Mouse (Mus musculus) heart, embryonic 16.5 days (tissue): ENCODE measurements around the gene Mob2. TPM values are rescaled to one million over a fixed set of nuclear protein-coding genes. Genes with fewer than 3 reads are reported as not detected.

Experiments used
- ATAC-seq: fragments of 200-750 bp; cut with Nextera tagmentation; replicated peaks from 2 replicates; pipeline ENCODE4 v1.8.0; 2017; ENCODE audit warnings: moderate number of reproducible peaks; ENCODE audit not compliant: insufficient read depth, low FRiP score; ENCODE audit errors: extremely low read depth
- H3K27ac ChIP-seq: fragments of 300-500 bp; sonication (generic); 2 replicates; pipeline ENCODE4 v1.5.1; 2014; ENCODE audit warnings: mild to moderate bottlenecking, low read length, control low read depth, moderate library complexity
- H3K27me3 ChIP-seq: fragments of 300-500 bp; sonication (generic); 2 replicates; pipeline ENCODE4 v1.6.1; 2014; ENCODE audit warnings: low read length, mixed read lengths; ENCODE audit not compliant: control insufficient read depth, insufficient read depth
- H3K36me3 ChIP-seq: fragments of 300-500 bp; sonication (generic); 2 replicates; pipeline ENCODE4 v1.6.1; 2014; ENCODE audit not compliant: control insufficient read depth, insufficient read depth
- H3K4me1 ChIP-seq: fragments of 300-500 bp; sonication (generic); 2 replicates; pipeline ENCODE4 v1.6.1; 2014; ENCODE audit warnings: low read length, mixed read lengths; ENCODE audit not compliant: control insufficient read depth, insufficient read depth
- H3K4me2 ChIP-seq: fragments of 300-500 bp; sonication (generic); 2 replicates; pipeline ENCODE4 v1.6.1; 2014; ENCODE audit warnings: low read depth, mild to moderate bottlenecking, control low read depth, low read length
- H3K4me3 ChIP-seq: fragments of 300-500 bp; sonication (generic); 2 replicates; pipeline ENCODE4 v1.5.1; 2014; ENCODE audit warnings: mild to moderate bottlenecking, control low read depth, low read length
- H3K9ac ChIP-seq: fragments of 300-500 bp; sonication (generic); 2 replicates; pipeline ENCODE4 v1.6.1; 2014; ENCODE audit warnings: low read length, control low read depth
- H3K9me3 ChIP-seq: fragments of 300-500 bp; sonication (generic); replicated peaks from 2 replicates; pipeline ENCODE4 v1.6.1; 2016; ENCODE audit warnings: low read length; ENCODE audit not compliant: control insufficient read depth
- WGBS: fragments of 180-500 bp; shearing (Covaris S2); extraction: QIAGEN DNeasy Blood & Tissue Kit; methylation state at CpG from one replicate; pipeline ENCODE4 v1.1.7; 2014; 5-methylcytosine and 5-hydroxymethylcytosine counted together
- polyA plus RNA-seq: library from polyadenylated mRNA; unstranded; fragments of >200 nt; fragmentation: Nextera tagmentation; extraction: Ambion mirVana; gene quantifications from 2 replicates; pipeline ENCODE4 v1.2.1, GENCODE M21; 2015

Mob2 gene
- polyA plus RNA-seq, 1 experiment from 2014 or later = 56.3 TPM

- no peak overlapping the region for H3K27ac ChIP-seq
- H3K4me2 ChIP-seq = no peak overlapping the region
- H3K4me1 ChIP-seq = peaks cover 6% of the 10 kb centered on the region
- H3K4me3 ChIP-seq = no peak overlapping the region
- no peak overlapping the region for H3K9ac ChIP-seq
- peaks cover 6% of the 10 kb centered on the region; the same call in 1 of the 2 replicates for H3K36me3 ChIP-seq
- no peaks in the 10 kb centered on the region for H3K27me3 ChIP-seq
- ATAC-seq = no peak
- no peaks in the 10 kb centered on the region for H3K9me3 ChIP-seq
- 59% methylated on average over 2 of the region's 2 CpGs for WGBS
Measured at GRCm38 (mm10) chr7:142019699-142020098, 41.2 kb downstream of the Mob2 start.

- ATAC-seq = no peak; the same call in 1 of the 2 replicates
- H3K4me3 ChIP-seq = no peak overlapping the region
Measured at GRCm38 (mm10) chr7:142016562-142016961, 44.3 kb downstream of the Mob2 start.

GRCm38 (mm10) chr7:142001597-142002340 lies 59.1 kb downstream of the Mob2 start:
- H3K4me2 ChIP-seq = no peak overlapping the region
- H3K4me1 ChIP-seq = no peaks in the 10 kb centered on the region
- no peak for ATAC-seq
- no peak overlapping the region for H3K27ac ChIP-seq
- H3K27me3 ChIP-seq = no peaks in the 10 kb centered on the region
- 84% methylated on average over 22 of the region's 22 CpGs for WGBS
- H3K9ac ChIP-seq = no peak overlapping the region
- H3K9me3 ChIP-seq = no peaks in the 10 kb centered on the region
- 0 out of 2 replicates have a peak, but pooled peaks cover 2% of the 10 kb centered on the region for H3K36me3 ChIP-seq
- H3K4me3 ChIP-seq = no peak overlapping the region

More at GRCm38 (mm10) chr7:142016562-142016961, 44.3 kb downstream of the Mob2 start:
- Histone ChIP-seq H3K9ac (no peak overlapping the region), H3K4me1 (peaks cover 3% of the 10 kb centered on the region; the same call in 1 of the 2 replicates), H3K36me3 (peaks cover 12% of the 10 kb centered on the region), H3K27me3 (no peaks in the 10 kb centered on the region), H3K4me2 (no peak overlapping the region), H3K27ac (no peak overlapping the region), H3K9me3 (no peaks in the 10 kb centered on the region)
- WGBS = 43% methylated on average over 1 of the region's 1 CpGs

GRCm38 (mm10) chr7:142000661-142001060 lies 60.2 kb downstream of the Mob2 start:
- Histone ChIP-seq H3K4me1 (no peaks in the 10 kb centered on the region), H3K36me3 (0 out of 2 replicates have a peak, but pooled peaks cover 2% of the 10 kb centered on the region), H3K27me3 (no peaks in the 10 kb centered on the region), H3K9ac (no peak overlapping the region), H3K9me3 (no peaks in the 10 kb centered on the region), H3K4me2 (no peak overlapping the region), H3K4me3 (no peak overlapping the region), H3K27ac (no peak overlapping the region)
- 90% methylated on average over 3 of the region's 3 CpGs for WGBS
- ATAC-seq = no peak

GRCm38 (mm10) chr7:141994121-141994520 lies 66.7 kb downstream of the Mob2 start:
- Histone ChIP-seq H3K36me3 (no peaks in the 10 kb centered on the region), H3K4me1 (no peaks in the 10 kb centered on the region), H3K27ac (no peak overlapping the region), H3K9me3 (no peaks in the 10 kb centered on the region), H3K4me3 (no peak overlapping the region), H3K27me3 (no peaks in the 10 kb centered on the region), H3K4me2 (no peak overlapping the region), H3K9ac (no peak overlapping the region)
- 83% methylated on average over 4 of the region's 4 CpGs for WGBS
- ATAC-seq = no peak

GRCm38 (mm10) chr7:141991183-141991582 lies 69.7 kb downstream of the Mob2 start:
- no peak overlapping the region for H3K4me3 ChIP-seq
- no peak overlapping the region for H3K27ac ChIP-seq
- no peak overlapping the region for H3K9ac ChIP-seq
- no peaks in the 10 kb centered on the region for H3K9me3 ChIP-seq
- no peaks in the 10 kb centered on the region for H3K27me3 ChIP-seq
- ATAC-seq = no peak
- no peaks in the 10 kb centered on the region for H3K36me3 ChIP-seq
- H3K4me2 ChIP-seq = no peak overlapping the region
- WGBS = 88% methylated on average over 2 of the region's 2 CpGs
- H3K4me1 ChIP-seq = no peaks in the 10 kb centered on the region

GRCm38 (mm10) chr7:141988314-141988806 lies 72.5 kb downstream of the Mob2 start:
- Histone ChIP-seq H3K27ac (no peak overlapping the region), H3K4me2 (no peak overlapping the region), H3K4me1 (no peaks in the 10 kb centered on the region), H3K36me3 (no peaks in the 10 kb centered on the region), H3K9ac (no peak overlapping the region), H3K4me3 (no peak overlapping the region), H3K9me3 (no peaks in the 10 kb centered on the region), H3K27me3 (no peaks in the 10 kb centered on the region)
- 77% methylated on average over 7 of the region's 7 CpGs for WGBS
- no peak for ATAC-seq

GRCm38 (mm10) chr7:141981237-141981636 lies 79.6 kb downstream of the Mob2 start:
- Histone ChIP-seq H3K4me1 (no peaks in the 10 kb centered on the region), H3K9me3 (no peaks in the 10 kb centered on the region), H3K27ac (no peak overlapping the region), H3K9ac (no peak overlapping the region), H3K4me2 (no peak overlapping the region), H3K36me3 (no peaks in the 10 kb centered on the region), H3K4me3 (no peak overlapping the region), H3K27me3 (no peaks in the 10 kb centered on the region)
- WGBS = 88% methylated on average over 7 of the region's 7 CpGs
- ATAC-seq = no peak

- H3K27me3 ChIP-seq = no peaks in the 10 kb centered on the region
- 85% methylated on average over 4 of the region's 4 CpGs for WGBS
- H3K9me3 ChIP-seq = no peaks in the 10 kb centered on the region
- no peak overlapping the region for H3K27ac ChIP-seq
- no peaks in the 10 kb centered on the region for H3K4me1 ChIP-seq
- H3K9ac ChIP-seq = no peak overlapping the region
- H3K4me2 ChIP-seq = no peak overlapping the region
- ATAC-seq = no peak
- no peak overlapping the region for H3K4me3 ChIP-seq
- no peaks in the 10 kb centered on the region for H3K36me3 ChIP-seq
Measured at GRCm38 (mm10) chr7:141979247-141979646, 81.6 kb downstream of the Mob2 start.
